Mouse (Mus musculus) kidney, adult 8-10 months (tissue): ENCODE results near the gene Hmg20b.
A peak's percentile ranks its signal among the peaks of the same experiment; 100 is the strongest.

Experiments
- DNase-seq, 2 experiments: peaks; one replicate each; pipeline ENCODE4 v3.0.0; 2022

Gene Hmg20b

DNA sequence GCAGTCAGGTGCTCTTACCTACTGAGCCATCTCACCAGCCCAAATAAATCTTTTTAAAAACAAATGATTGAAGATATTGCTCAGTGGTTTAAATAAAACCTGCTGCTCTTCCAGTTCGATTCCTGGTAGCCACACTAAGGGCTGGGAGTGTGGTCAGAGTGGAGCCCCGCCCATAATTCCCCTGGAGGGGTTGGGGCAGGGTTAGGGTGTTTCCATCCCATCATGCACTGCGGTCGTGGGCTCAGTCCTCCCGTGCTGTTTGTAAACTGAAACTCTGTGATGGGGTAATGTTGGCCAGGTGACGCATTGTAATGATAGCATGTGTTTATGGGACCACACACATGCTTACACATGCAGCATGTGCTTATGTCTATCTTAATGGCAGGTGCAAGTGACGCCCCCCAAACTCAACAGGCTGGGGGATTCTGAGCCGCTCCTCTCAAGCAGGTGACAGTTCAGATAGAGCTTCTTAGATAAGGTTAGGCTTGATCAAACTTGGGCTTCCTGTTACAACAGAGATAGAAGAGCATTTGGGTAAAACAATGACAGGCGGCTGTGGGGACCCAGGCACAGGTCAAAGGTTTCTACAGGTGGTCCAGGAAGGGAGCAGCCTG is 1.5 kb upstream of the Hmg20b start:
- no peak for DNase-seq

- no peak for DNase-seq
These were observed 324 bp downstream of the Hmg20b start for GRCm38 (mm10) chr10:81349961-81350350.

DNA sequence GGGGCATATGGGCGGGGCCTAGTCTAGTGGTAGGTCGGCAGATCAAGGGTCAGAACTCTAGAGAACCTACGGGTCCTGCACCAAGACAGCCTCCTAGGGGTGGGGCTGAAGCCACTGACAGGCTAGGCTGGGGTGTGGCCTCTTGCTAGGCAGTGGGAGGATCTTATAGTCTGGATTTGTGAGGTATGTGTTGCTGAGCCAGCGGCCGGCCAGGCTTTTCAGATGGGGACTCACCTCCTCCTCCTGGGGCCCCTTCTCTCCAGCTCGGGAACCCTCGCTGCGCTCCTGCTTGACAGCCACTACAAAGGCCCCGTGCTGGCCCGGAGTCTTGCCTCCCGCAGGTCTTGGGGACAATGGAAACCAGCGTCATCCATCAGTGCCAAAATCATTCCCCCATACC is 1.1 kb downstream of the Hmg20b start:
- peak; percentile 71 to 79 for DNase-seq

DNA sequence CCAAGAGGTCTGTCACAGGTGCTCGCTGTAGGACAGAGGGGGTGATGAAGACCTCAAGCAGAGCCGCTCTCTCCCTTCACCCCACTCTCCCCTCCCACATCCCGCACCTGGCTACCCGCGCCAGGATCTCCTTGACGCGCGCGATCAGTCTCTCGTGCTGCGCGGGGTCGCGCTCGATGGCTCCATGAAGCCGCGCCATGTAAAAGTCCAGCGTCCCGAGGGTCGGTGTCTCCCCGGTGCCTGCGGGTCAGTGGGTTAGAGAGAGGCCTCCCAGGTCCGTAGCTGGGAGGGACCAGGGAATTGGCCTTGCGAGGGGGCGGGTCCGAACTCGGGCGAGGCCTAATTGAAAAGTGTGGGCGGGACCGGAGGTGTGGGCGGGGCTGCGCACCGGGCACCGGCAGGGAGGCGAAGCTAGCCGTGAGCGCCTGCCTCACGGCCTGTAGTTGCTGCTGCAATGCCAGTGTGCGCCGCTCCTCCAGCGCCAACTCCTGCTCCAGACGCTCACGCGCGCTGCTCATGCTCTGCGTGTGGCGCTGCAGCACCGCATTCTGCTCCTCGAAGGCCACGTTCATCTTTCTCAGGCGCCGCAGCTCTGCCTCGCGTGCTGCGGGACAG is 3.7 kb downstream of the Hmg20b start:
- DNase-seq: peak; percentile 83 to 84

DNA sequence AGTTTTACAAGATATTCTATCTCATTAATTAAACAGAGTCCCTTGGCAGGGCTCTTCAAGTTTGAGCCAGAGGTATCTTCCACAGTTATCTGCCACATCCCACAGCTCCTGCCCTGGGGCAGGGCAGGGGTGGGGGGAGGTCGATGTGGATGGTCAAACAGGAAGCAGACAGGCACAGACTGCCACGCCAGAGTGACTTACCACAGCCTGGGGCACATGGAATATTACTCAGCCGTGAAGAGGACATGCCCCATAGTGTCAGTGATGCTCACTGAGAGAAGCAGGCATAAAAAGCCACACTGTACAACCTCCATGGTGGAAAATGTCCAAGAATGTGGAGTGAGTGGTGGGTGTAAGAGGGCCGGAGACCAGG is 5.1 kb downstream of the Hmg20b start:
- no peak for DNase-seq

DNA sequence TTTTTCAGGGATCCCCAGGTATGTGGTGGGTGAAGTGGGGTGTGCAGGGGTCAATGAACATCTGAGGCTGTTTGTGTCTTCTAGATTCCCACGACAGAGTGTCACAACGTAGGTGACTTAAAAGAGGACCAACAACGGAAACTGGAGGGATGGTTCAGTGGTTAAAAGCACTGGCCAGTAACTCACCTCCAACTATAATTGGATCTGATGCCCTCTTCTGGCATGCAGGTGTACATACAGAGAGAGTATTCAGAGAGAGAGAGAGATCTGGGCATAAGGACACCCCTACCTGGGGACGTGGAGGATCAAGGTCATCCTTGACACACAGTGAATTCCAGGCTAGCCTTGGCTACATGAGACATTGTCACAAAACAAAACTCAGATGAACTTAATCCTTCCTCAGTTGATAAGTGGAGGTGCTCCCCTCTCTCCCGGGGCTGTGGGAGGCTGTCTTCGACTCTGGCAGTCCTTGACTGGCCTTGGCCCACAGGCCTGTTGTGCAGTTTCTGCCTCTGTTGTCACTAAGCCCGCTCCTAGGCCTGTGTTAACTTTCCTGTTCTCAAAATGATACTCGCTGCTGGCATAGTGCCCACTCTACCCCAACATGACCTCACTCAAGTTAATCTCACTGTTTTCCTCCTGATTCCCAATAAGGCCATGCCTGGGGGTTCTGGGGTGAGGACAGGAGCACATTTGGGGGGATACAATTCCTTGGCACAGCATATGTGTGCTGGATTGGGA is 5.7 kb downstream of the Hmg20b start:
- no peak for DNase-seq

GRCm38 (mm10) chr10:81342686-81343505 is 7.4 kb downstream of the Hmg20b start, which contains the start of gene Gipc3:
TSS of gene Gipc3 (minus strand) at chr10:81343266.
- DNase-seq: no peak

DNA sequence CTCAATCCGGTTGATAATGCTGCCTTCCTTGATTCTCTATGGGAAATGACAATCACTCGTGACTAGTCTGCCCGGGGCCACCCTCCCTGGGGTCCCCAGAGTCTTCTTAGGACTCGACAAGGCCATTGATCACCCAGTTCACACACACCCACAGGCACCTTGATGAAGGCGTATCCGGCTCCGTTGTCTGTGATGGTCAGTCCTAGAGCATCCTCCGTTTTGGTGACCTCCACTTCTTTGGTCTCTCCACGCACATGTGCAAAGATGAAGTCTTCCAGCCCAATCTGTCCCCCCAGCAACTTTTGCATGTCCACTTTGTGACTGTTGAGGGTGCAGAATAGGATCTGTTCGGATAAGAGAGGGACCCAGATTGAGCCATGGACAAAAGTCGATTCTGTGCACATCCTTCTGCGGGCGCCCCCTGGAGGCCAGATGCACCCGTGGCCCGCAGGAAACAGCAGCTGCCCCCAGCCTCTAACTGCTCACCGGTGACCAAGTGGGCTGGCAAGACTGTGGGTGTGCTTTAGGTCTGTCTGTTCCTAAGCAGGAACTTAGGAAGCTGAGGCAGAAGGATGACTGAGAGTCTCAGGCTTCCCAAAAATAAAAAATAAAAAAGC is 8.8 kb downstream of the Hmg20b start:
- peak in 1 of 2 experiments; percentile 73 for DNase-seq

GRCm38 (mm10) chr10:81340551-81341332 is 9.5 kb downstream of the Hmg20b start:
- DNase-seq: no peak

- no peak for DNase-seq
These were observed 13.7 kb downstream of the Hmg20b start for GRCm38 (mm10) chr10:81336558-81336957.

GRCm38 (mm10) chr10:81335393-81336340 is 14.6 kb downstream of the Hmg20b start:
- DNase-seq: no peak

GRCm38 (mm10) chr10:81334324-81334723 is 16.0 kb downstream of the Hmg20b start:
- no peak for DNase-seq

DNA sequence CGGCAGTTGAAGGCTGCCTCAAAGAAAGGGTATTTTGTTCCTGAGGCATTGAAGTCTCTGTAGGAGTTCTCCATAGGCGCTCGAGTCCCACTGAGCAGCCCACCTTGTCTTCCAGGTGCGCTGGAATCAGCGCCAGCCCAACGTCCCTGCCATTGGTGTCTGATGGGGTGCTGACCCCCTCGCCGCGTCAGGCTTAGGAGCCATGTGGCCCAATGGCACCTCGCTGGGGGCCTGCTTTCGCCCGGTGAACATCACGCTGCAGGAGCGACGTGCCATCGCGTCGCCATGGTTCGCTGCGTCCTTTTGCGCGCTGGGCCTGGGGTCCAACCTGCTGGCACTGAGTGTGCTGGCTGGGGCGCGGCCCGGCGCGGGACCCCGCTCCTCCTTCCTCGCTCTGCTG is 18.0 kb downstream of the Hmg20b start:
- no peak for DNase-seq

GRCm38 (mm10) chr10:81330007-81330406 is 20.3 kb downstream of the Hmg20b start:
- DNase-seq: no peak

DNA sequence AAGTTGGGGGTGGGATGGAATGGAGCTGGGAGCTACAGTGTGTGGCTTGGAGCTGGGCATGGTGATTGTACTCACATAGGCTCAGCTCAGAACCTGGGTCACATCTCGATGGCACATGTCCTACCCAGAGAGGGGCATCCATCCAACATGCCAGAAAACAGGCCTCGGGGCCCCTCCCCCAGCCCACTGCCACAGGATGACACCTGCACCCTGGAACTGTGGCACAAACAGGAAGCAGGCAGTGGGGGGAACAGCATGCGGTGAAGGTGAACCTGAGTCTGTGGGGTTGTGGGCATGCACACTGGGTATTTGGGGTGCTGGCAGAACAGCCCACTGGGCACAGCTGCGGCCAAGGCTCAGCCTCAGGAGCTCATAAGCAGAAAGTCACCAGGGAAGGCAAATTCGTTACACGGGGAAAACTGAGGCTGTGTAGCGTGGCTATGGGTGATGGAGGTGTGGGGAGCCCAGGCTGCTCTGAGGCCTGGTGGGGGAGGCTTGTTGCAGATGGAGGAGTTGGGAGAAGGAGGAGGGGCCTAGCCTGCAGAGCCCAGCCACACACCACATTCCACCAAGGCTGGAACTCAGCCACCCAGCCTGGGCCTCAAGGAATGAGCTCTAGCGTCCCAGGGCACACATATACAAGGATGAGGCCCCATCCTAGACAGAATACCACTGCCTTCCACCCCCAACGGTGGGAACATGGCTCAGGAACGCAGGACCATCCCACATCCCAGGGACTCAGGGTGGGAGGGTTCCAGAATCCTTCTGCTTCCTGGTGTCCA is 20.9 kb downstream of the Hmg20b start:
- no peak for DNase-seq

- no peak for DNase-seq
These were observed 21.9 kb downstream of the Hmg20b start, which contains the start of gene Tbxa2r for GRCm38 (mm10) chr10:81328386-81328785. TSS of gene Tbxa2r (plus strand) at chr10:81328731.

GRCm38 (mm10) chr10:81327959-81328358 is 22.3 kb downstream of the Hmg20b start:
- no peak for DNase-seq

GRCm38 (mm10) chr10:81326858-81327257 is 23.4 kb downstream of the Hmg20b start:
- DNase-seq: no peak

GRCm38 (mm10) chr10:81325781-81326180 is 24.5 kb downstream of the Hmg20b start:
- no peak for DNase-seq

DNA sequence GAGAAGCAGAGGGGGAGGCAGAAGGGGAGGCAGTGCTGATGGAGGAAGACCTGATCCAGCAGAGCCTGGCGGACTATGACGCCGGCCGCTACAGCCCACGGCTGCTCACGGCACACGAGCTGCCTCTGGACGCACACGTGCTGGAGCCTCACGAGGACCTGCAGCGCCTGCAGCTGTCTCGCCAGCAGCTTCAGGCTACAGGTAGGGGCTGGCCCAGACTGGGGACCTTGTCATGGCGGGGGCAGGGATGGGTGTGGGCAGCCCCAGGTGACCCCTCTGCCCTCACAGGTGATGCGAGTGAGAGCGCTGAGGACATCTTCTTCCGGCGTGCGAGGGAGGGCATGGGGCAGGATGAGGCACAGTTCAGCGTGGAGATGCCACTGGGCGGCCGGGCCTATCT is 25.1 kb downstream of the Hmg20b start:
- DNase-seq: no peak
